Mouse (Mus musculus) kidney, postnatal 25 days (tissue): ENCODE measurements at regions not wholly inside any gene's neighbourhood (a gene's known extent, or its start where the extent isn't known, plus 50 kb on each side); places are given as distances from the start of the nearest gene placed in this dataset.
A peak's percentile ranks its signal among the peaks of the same experiment; 100 is the strongest.

ENCODE experiments used
- DNase-seq, 2 experiments: peaks; one replicate each; pipeline ENCODE4 v3.0.0; 2021; ENCODE audit warnings: mixed read lengths in 2 of 2

DNA sequence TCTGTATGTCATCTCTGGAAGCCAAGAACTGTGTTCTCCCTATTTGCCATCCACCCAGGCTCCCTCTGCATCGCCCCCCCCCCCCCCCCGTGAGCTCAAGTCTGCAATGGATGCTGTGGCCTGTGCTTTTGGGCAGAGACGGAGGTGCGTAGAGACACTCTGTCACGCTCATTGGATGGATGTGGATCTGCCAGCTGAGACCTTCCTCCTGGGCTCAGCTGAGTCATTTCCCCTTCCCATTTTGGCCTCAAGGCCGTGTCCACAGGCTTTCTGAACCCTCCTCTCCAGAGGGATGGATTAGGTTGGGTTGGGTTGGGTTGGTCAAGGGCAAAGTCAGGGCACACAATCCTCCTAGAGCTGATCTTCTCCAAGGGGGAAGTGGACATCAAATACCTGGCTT is 72.9 kb upstream of the Sulf2 start:
- DNase-seq = no peak

DNA sequence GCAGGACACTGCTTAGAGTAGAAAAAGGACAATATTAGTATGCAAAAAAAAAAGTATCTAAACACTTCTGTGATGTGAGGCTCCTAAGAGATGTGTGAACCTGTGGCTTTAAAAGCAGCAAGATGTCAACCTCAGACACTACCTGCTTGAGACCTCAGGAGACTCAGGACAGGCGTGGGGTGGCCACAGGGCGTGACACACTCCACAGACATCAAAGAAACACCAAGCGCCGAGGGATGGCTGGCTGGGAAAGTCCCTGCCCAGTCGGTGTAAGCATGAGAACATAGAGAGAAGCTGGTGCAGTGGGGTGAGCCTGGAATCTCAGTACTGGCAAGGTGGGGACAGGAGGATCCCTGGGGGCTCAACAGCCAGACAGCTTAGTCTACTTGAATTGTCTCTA is 72.0 kb upstream of the Sulf2 start:
- no peak for DNase-seq

DNA sequence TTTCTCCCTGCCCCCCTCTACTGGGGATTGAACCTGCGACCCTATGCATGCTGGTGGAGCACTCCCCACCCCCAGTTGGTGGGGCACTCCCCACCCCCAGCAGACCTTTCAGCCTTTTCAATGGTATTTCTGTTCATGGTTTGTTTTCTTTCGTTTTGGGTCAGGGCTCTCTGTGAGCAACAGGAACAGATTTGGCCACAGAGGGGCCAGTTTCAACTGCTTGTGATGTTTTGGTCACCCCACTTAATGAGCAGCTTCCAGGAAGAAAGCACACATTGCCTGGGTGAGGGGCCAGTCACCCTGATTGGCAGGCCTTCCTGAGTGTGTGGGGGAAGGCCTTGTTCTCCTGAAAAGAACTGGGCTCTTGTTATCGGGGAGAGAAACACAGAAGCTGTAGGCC is 71.5 kb upstream of the Sulf2 start:
- no peak for DNase-seq

DNA sequence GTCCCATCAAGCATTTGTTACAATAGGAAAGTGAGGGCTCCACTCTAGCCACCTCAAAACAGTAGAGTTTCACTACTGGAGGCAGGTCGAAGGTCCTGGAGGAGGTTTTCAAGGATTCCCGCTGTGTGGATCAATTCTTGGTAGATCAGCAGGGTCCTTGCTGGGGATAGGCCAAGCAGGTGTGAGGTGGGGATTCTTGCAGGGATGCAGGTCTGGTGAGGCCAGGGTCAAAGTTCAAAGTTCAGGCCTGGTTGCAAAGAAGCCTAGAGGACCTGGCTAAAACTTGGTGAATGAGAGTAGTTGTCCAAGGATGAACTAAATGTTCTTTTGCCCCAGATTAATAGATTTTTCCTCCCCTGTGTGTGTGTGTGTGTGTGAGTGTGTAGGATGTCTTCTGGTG is 70.9 kb upstream of the Sulf2 start:
- no peak for DNase-seq

DNA sequence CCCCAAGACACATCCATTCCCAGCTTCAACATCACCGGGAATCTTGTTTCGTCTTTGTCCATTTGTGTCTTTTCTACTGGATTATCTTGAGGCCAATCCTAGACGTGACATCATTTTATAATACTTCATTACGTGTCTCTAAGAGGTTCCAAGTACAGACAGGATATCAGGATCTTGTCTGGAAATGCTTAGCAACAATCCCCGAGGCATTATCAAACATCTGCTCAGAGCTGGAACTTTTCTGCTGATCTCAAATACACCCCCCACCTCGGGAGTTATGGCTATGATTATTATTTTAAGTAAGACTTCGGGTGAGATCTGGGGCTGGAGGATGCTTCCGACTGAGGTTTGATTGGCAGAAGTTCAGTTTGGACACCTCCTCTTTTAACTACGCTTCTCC is 69.9 kb upstream of the Sulf2 start:
- no peak for DNase-seq

DNA sequence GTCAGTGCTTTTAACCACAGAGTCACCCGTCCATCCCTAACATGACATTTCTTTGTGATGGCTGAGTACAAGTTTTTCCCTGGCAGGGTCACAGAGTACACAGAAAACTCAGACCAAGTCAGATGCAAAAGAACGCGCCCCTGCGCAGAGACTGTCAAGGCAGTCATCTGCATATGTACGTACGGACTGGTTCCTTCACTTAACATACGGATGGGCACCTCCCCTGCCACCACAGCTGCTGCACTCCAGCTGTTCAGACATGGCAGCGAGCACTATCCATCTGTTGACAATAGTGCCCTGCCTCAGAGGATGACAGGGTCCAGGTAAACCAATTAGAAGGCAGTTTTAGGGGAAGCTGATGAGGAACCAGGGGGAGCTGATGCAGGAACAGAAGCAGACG is 63.3 kb upstream of the Sulf2 start:
- no peak for DNase-seq

DNA sequence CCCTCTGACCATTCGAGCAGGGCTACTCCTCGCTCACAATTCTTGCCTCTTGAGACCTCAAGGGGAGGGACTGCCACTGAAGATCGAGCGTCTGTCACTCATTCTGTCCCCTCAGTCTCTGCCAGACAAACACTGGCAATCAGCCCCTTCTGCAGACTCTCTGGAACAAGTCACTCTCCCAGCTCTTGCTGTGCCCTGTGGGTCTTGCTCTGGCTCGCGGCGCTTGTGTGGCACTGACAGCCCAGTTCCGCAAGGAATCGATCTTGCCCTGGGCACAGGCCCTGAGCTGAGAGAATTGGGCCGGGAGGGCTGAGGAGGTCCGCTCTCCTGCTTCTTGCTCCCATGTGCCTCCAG is 61.0 kb upstream of the Sulf2 start:
- DNase-seq = no peak

DNA sequence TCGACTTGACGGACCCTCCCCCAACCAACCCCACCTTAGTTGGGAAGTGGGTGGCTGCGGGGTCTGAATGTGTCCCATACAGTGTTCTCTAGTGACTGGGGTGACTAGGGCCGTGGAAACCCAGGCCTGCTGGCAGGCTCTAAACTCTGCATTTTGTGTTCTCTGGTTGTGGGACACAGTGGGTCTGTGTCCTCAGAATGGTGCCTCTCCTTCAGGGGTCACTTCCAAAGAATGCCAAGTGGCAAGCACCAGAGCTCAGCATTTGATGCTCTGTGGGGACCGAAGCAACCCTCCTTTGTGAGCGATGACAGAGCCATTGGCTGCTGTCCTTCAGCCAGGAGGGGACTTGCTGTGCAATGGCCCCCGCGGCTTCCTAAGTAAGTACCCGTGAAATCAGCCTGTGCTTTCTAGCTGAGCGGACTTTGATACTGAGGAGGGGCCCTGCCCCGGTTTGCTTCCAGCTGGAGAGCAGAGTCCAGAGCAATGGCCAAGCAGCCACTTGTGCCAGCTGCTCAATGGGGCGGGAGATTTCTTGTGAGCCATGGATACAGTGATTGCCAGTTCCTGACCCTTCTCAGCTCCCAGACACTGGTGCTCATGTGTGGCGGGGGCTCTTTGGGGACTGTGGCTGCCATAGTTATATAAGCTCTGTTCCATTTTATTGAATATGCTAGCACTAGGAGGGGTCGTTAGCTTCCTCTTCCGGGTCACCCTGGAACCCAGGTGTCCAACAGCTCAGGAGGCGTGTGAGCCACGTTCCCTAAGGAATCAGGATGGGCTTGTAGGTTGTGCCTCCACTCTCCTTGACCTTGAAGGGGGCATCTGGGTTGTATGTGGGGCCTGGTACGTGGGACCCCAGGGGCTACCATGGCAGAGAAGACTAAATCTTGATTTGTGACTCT is 60.4 kb upstream of the Sulf2 start:
- DNase-seq = peak; percentile 82 to 95

DNA sequence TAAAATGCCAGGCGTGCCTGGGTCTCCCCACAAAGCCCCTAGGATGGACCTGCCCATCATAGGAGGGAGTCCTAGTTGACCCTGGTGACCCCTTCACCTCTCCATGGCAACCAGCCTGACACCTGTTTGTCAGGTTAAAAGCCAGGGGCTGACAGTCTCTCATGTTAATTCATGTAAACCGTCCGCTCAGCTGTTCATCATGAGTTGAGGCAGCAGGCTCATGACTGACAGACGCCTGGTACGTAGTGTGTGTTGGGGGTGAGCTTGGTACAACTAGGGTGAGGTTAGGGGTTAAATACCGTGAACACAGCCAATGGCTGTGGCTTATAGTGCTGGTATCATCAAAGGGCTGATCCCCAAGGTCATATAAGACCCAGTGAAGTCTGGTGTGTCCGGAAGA is 59.7 kb upstream of the Sulf2 start:
- no peak for DNase-seq

DNA sequence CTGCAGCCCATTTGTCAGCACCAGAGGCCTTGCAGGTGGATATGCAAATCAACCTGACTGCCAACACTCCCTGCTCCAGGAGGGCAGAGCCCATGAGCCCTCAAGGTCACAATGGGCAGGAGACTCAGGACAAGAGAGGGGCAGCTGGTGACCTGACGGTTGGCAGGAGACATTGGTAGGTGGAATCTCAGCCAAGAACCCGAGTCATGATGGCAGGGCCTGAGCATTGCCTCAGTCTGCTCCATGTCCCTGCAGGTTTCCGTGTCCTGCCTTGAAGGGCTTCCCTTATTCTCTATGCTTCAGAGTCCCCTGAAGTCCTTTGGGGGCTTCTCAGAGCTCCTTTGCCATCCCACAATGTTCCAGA is 51.7 kb upstream of the Sulf2 start:
- no peak for DNase-seq

DNA sequence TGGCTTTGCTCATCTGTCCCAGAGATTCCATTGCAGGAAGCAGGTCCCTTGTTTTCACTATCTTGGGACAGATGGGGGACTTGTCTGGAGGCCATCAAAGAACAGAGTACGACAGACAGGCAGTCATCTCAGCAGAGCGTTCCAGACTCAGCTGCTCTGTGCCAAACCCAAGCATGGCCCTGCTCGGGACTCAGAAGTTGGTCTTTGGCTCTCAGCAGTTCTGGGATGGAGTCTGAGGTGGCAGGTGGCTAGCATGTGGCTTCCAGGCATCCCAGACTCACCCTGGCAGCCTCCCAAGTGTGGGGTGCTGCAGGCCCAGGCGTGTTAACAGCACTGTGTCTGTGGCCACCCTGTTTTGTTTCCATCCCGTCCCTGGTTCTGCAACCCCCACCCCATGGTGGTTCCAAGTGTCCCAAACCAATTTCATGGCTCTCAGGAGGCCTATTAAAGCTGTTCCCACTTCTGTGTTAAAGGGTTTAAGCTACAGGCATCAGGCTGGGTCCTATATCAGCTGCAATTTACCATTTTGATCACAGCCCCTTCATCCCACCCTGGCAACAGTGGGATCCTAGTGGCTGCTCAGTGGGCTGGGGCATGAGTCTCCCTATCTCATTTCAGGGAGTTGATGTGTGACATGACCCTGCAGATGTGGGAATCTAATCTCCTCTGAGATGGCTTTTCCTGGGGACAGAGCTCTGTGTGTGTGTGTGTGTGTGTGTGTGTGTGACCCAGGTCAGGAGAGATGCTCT is 51.1 kb upstream of the Sulf2 start:
- no peak for DNase-seq
